ENCODE assay signal across 11 mouse cellular contexts in the genomic region with DNA sequence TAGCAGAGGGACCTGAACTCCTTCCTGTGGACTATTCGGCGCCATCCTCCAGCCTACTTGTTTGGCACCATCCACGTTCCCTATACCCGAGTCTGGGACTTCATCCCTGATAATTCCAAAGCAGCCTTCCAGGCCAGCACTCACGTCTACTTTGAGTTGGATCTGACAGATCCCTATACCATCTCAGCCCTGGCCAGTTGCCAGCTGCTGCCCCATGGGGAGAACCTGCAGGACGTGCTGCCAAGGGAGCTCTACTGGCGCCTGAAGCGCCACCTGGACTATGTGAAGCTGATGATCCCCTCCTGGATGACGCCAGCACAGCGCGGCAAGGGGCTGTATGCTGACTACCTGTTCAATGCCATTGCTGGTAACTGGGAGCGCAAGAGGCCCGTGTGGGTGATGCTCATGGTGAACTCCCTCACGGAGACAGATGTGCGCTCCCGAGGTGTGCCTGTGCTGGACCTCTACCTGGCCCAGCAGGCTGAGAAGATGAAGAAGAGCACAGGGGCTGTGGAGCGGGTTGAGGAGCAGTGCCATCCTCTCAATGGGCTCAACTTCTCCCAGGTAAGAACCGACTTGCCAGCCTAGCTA. TPM values are rescaled to one million over a fixed set of nuclear protein-coding genes. Genes with fewer than 3 reads are reported as not detected.
DNase-seq lines count a peak whose midpoint lies in the region; ATAC-seq and TF ChIP-seq lines count a peak whose summit lies in the region.
"Had no signal": no experiment of that assay in that cellular context is flagged by ENCODE, and none has a peak within 500 bp of the region (broad histone marks: within the 10 kb centered on the region; RNA-seq: fewer than 3 reads in every experiment).

No protein-coding gene starts in this region.

- peaks cover 85% of the 10 kb centered on the region for H3K27me3 ChIP-seq in heart, embryonic 12.5 days (replicated peaks)
- H3K27me3 ChIP-seq in heart, embryonic 10.5 days (ENCODE audit: insufficient read depth, poor library complexity, severe bottlenecking): peaks cover 90% of the 10 kb centered on the region
- peaks cover 11% of the 10 kb centered on the region for H3K27me3 ChIP-seq in lung, embryonic 16.5 days (ENCODE audit: control insufficient read depth, insufficient read depth, low read depth, low read length)
- H3K27me3 ChIP-seq in kidney, adult 2 months (replicated peaks; ENCODE audit: control insufficient read depth, insufficient read depth, low read length): no peaks in the 10 kb centered on the region
- peaks cover 20% of the 10 kb centered on the region for H3K27me3 ChIP-seq in limb, embryonic 14.5 days (ENCODE audit: control insufficient read depth, insufficient read depth, low read length)

- no peak overlapping the region for H3K4me3 ChIP-seq in heart, embryonic 12.5 days
- no peak overlapping the region for H3K4me3 ChIP-seq in heart, embryonic 10.5 days
- H3K4me3 ChIP-seq in lung, embryonic 16.5 days (ENCODE audit: low read length): peak overlapping the region; percentile 10
- peak overlapping the region; percentile 37 for H3K4me3 ChIP-seq in kidney, adult 2 months (ENCODE audit: insufficient read depth, low read depth, low read length)
- no peak overlapping the region for H3K4me3 ChIP-seq in limb, embryonic 14.5 days (replicated peaks; ENCODE audit: low read length)
- H3K4me3 ChIP-seq: embryonic facial prominence, embryonic 15.5 days had no signal

- no peak for DNase-seq in heart, embryonic 10.5 days (ENCODE audit: low spot score)
- DNase-seq in lung, postnatal 4 days: no peak
- DNase-seq in kidney, adult 2 months: peak; percentile 53
- no peak for DNase-seq in limb, embryonic 14.5 days (ENCODE audit: low spot score)
- no peak for DNase-seq in c-Kit-positive CD71-positive TER-119-positive erythroid progenitor cells, embryonic 14.5 days (ENCODE audit: low spot score)
- DNase-seq: cerebellum, adult 9-10 months; retina, postnatal 1 day had no signal

- no peak overlapping the region for H3K9ac ChIP-seq in heart, embryonic 12.5 days
- H3K9ac ChIP-seq in lung, embryonic 16.5 days (ENCODE audit: low read length): peak overlapping the region; percentile 22; the same call in 1 of the 2 replicates
- H3K9ac ChIP-seq in limb, embryonic 14.5 days (ENCODE audit: low read depth, low read length, severe bottlenecking): no peak overlapping the region
- H3K9ac ChIP-seq: embryonic facial prominence, embryonic 15.5 days had no signal

- H3K27ac ChIP-seq in heart, embryonic 12.5 days (ENCODE audit: poor library complexity, severe bottlenecking): no peak overlapping the region
- H3K27ac ChIP-seq in heart, embryonic 10.5 days: no peak overlapping the region
- H3K27ac ChIP-seq in lung, embryonic 16.5 days (ENCODE audit: low read length): no peak overlapping the region
- H3K27ac ChIP-seq in kidney, adult 2 months (ENCODE audit: insufficient read depth, low read depth, low read length): peak overlapping the region; percentile 89
- H3K27ac ChIP-seq in limb, embryonic 14.5 days (replicated peaks; ENCODE audit: low read depth, low read length): no peak overlapping the region
- H3K27ac ChIP-seq: embryonic facial prominence, embryonic 15.5 days had no signal

- no peaks in the 10 kb centered on the region for H3K9me3 ChIP-seq in heart, embryonic 12.5 days (replicated peaks)
- H3K9me3 ChIP-seq in heart, embryonic 10.5 days: no peaks in the 10 kb centered on the region
- no peaks in the 10 kb centered on the region for H3K9me3 ChIP-seq in lung, embryonic 16.5 days (ENCODE audit: control insufficient read depth, low read length)
- H3K9me3 ChIP-seq in limb, embryonic 14.5 days (ENCODE audit: control insufficient read depth, low read length): no peaks in the 10 kb centered on the region
- H3K9me3 ChIP-seq: embryonic facial prominence, embryonic 15.5 days had no signal

- no peak for ATAC-seq in heart, embryonic 12.5 days (ENCODE audit: insufficient number of reproducible peaks, low FRiP score)
- ATAC-seq in lung, embryonic 16.5 days (ENCODE audit: low read depth): no peak
- ATAC-seq in limb, embryonic 14.5 days (ENCODE audit: low FRiP score, low read depth): no peak
- ATAC-seq: lung, postnatal 0 days had no signal

- no peak for TF ChIP-seq POLR2A in kidney, adult 2 months (IDR thresholded peaks at IDR 0.05; ENCODE audit: low read depth, low read length)
- TF ChIP-seq POLR2A in limb, embryonic 14.5 days (IDR thresholded peaks at IDR 0.05; ENCODE audit: borderline replicate concordance, extremely low read depth, insufficient read depth, insufficient read length): no peak

- no peaks in the 10 kb centered on the region for H3K36me3 ChIP-seq in heart, embryonic 12.5 days
- no peaks in the 10 kb centered on the region for H3K36me3 ChIP-seq in heart, embryonic 10.5 days
- 0 out of 2 replicates have a peak, but pooled peaks cover 2% of the 10 kb centered on the region for H3K36me3 ChIP-seq in lung, embryonic 16.5 days (ENCODE audit: control insufficient read depth, insufficient read depth, low read length)
- no peaks in the 10 kb centered on the region; the same call in 1 of the 2 replicates for H3K36me3 ChIP-seq in kidney, adult 2 months (ENCODE audit: control insufficient read depth, insufficient read depth, low read length)
- 0 out of 2 replicates have a peak, but pooled peaks cover 2% of the 10 kb centered on the region for H3K36me3 ChIP-seq in limb, embryonic 14.5 days (ENCODE audit: control insufficient read depth, insufficient read depth, low read length)
- H3K36me3 ChIP-seq: embryonic facial prominence, embryonic 15.5 days had no signal

- 0 out of 2 replicates have a peak overlapping the region, but pooled peaks have one; percentile 49 for H3K4me2 ChIP-seq in heart, embryonic 12.5 days
- H3K4me2 ChIP-seq in lung, embryonic 16.5 days (ENCODE audit: low read depth, low read length): peak overlapping the region; percentile 87
- H3K4me2 ChIP-seq in limb, embryonic 14.5 days (replicated peaks; ENCODE audit: low read depth, low read length, severe bottlenecking): 0 out of 2 replicates have a peak overlapping the region, but pooled peaks have one; percentile 21
- H3K4me2 ChIP-seq: embryonic facial prominence, embryonic 15.5 days had no signal

- no peak for TF ChIP-seq CTCF in kidney, adult 2 months (conservative IDR thresholded peaks at IDR 0.05; ENCODE audit: insufficient read depth, insufficient read length, low read depth, low read length)

- 71% methylated on average over 18 of the region's 18 CpGs for WGBS in heart, embryonic 12.5 days
- WGBS in heart, embryonic 10.5 days: 73% methylated on average over 18 of the region's 18 CpGs
- 79% methylated on average over 18 of the region's 18 CpGs for WGBS in lung, embryonic 16.5 days
- WGBS in kidney, adult 2 months: 44% methylated on average over 18 of the region's 18 CpGs
- WGBS in limb, embryonic 14.5 days: 77% methylated on average over 18 of the region's 18 CpGs

- H3K4me1 ChIP-seq in heart, embryonic 12.5 days (replicated peaks): peaks cover 31% of the 10 kb centered on the region
- peaks cover 35% of the 10 kb centered on the region for H3K4me1 ChIP-seq in heart, embryonic 10.5 days
- H3K4me1 ChIP-seq in lung, embryonic 16.5 days (replicated peaks; ENCODE audit: control insufficient read depth, insufficient read depth, low read length): peaks cover 11% of the 10 kb centered on the region; the same call in 1 of the 2 replicates
- H3K4me1 ChIP-seq in kidney, adult 2 months (ENCODE audit: control insufficient read depth, insufficient read depth, low read length): peaks cover 34% of the 10 kb centered on the region
- H3K4me1 ChIP-seq in limb, embryonic 14.5 days (ENCODE audit: control insufficient read depth, insufficient read depth, low read length): peaks cover 28% of the 10 kb centered on the region

RNA-seq across cellular contexts. Expression of a gene that starts 2.5 kb away (rescaled TPM):
- 1.1 and 1.5 TPM in 2 replicates for polyA plus RNA-seq in heart, embryonic 12.5 days (2016; fragmentation: Nextera tagmentation; extraction: Ambion mirVana)
- 0.65 and 2.2 TPM in 2 replicates for polyA plus RNA-seq in heart, embryonic 10.5 days (2016; fragmentation: Nextera tagmentation; extraction: Ambion mirVana)
- 5.1 and 5.4 TPM in 2 replicates for polyA plus RNA-seq in lung, embryonic 16.5 days (2015; fragmentation: Nextera tagmentation; extraction: Ambion mirVana)
- 31.5 and 32.2 TPM in 2 replicates for polyA plus RNA-seq in kidney, adult 2 months (2012; rRNA removed)
- 6.2 and 7.4 TPM in 2 replicates for polyA plus RNA-seq in limb, embryonic 14.5 days (2012; rRNA removed)
- polyA plus RNA-seq in limb, embryonic 14.5 days (2014; fragmentation: Nextera tagmentation; extraction: Ambion mirVana): 3.6 and 4.6 TPM in 2 replicates

Comparison
In these comparisons a context has a peak if more than half of its experiments do, and no peak if none do; other contexts are left out.
1. H3K4me2 ChIP-seq: peak in every context shown above with its lines; median percentile 87 in lung, embryonic 16.5 days; 49 in heart, embryonic 12.5 days; 21 in limb, embryonic 14.5 days.
2. H3K4me3 ChIP-seq: peak in lung, embryonic 16.5 days (single experiment) and kidney, adult 2 months (single experiment); none in heart, embryonic 12.5 days (single experiment), heart, embryonic 10.5 days (single experiment) and limb, embryonic 14.5 days (single experiment).